Mouse (Mus musculus): ENCODE data around the gene Lrig2.

Lrig2 gene

GRCm38 (mm10) chr3:104510771-104511429 is 818 bp downstream of the Lrig2 start:
- DNase-seq (ENCODE audit: low spot score in 2 of 2): no peak

DNA sequence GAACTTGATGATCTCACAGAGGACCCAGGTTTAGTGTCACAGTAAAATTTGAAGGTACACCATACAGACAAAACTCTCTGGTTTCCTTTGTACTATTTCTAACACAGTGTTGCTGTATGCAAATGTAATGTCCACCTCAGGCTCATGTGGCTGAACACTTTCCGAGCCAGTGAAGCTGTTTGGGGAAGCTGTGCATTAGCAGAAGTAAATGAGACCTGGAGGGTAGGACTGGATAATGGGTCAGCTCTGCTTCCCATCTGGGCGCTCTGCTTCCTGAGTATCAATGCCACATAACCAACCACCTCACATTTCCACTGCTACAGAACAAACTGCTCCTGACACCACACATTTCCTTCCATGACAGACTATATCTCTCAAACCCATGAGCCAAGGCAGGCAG is 10.1 kb downstream of the Lrig2 start:
- DNase-seq (ENCODE audit: low spot score in 2 of 2): no peak

DNA sequence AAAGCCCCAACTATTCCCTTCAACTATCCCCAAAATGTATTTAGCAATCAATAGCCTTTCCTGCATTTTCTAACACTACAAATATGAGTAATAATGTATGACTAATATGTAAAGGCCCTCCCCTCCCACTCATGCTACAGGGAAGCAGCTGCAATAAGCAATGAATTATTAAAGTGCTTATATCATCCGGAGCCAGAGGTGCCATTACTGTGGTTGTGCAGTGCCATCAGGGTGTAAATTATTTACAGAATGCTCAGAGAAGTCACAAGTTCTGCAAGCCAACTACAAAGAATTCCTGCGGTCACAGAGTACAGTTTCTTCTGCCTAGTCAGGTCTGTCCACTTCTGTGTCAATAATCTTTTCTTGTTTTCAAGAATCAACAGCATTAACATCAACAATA is 10.8 kb downstream of the Lrig2 start:
- DNase-seq (ENCODE audit: low spot score in 2 of 2): no peak

DNA sequence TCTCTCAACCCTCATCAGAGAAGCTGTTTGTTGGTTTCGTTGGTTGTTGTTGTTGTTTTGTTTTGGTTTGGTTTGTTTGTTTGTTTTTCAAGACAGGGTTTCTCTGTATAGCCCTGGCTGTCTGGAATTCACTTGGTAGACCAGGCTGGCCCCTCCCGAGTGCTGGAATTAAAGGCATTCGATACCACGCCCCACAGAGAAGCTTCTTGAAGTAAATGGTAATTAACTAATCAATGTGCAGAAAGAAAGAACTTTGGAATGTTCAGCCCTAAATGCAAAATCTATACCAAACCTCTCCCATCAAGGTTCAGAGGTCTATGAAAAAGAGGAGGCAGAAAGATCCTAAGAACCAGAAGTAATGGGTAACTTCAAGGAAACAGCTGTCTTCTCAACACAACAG is 15.5 kb downstream of the Lrig2 start:
- no peak for DNase-seq (ENCODE audit: low spot score in 2 of 2)

- DNase-seq (ENCODE audit: low spot score in 2 of 2): no peak
Observed at GRCm38 (mm10) chr3:104480946-104481719, 30.6 kb downstream of the Lrig2 start.

GRCm38 (mm10) chr3:104478056-104478455 is 33.7 kb downstream of the Lrig2 start:
- no peak for DNase-seq (ENCODE audit: low spot score in 2 of 2)

DNA sequence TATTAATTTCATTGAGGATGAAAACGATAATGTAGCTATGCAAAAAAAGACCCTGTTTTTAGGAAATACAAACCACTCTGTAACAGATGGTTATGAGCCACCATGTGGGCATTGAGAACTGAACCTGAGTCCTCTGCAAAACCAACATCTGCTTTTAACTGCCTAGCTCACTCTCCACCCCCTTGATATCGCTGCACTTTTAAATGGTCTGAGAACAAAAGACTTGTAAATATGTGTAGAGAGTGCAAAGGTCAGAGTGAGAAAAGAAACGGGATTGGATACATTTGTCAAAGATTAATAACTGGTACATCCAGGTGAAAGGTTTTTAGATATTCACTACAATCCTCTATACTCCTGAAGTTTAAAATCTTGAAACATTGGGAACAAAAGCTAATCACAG is 42.3 kb downstream of the Lrig2 start:
- DNase-seq (ENCODE audit: low spot score in 2 of 2): no peak

DNA sequence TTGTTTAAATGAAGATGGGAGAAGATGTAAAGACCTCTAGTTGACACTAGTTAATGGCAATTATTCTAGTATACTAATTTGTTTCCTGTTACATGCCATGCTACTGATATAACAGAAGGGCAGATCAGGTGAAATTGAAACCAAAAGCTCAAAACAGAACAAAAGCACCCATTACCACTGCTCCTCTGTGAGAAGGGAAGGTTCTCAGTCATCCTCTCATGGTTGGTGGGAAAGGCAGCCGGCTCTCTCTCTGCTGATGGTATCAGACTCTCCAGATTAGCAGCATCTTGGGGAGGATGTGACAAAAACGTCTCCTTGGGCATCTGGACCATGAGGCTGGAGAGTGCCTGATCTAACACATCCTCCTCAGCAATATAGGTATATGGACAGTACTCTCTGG is 50.5 kb downstream of the Lrig2 start:
- no peak for DNase-seq (ENCODE audit: low spot score in 2 of 2)

DNA sequence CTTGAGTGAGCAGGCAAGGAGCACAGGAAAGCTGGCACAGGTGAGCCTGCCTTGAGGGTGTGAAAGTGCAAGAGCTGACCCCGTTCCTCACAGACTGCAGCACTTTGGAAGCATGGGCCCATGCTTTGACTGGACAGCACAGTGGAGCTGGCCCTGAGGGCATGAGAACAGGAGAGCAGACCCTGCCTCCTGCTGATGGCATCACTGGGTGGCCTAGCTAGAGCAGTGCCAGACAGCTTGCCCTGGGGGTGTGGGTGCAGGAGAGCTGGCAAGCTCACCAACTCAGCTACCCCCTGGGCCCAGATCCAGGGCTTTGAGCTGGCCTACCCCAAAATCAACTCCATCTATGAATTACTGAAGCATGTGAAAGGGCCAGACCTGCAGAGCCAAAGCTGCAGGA is 53.1 kb downstream of the Lrig2 start:
- no peak for DNase-seq (ENCODE audit: low spot score in 2 of 2)

- no peak for DNase-seq (ENCODE audit: low spot score in 2 of 2)
Observed at GRCm38 (mm10) chr3:104455506-104456275, 56.0 kb downstream of the Lrig2 start.

GRCm38 (mm10) chr3:104447240-104447639 is 64.5 kb downstream of the Lrig2 start:
- DNase-seq (ENCODE audit: low spot score in 2 of 2): no peak

DNA sequence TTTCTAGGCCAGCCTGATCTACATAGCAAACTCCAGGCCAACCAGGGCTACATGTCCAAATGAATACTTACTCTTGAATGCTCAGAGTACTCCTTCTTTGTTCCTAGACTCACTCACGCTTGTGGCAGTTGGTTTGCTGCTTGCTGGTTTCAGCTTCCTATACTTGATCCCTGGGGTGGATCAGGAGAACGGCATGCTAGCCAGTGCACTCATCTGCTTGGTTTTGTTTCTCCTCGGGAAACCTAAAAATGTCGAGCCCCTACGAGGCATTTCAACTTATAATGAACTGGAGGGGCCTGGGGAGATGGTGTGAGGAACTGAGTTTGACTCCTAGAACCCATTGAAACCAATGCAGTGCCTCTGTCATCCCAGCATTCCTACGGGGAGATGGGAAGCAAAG is 65.0 kb downstream of the Lrig2 start:
- no peak for DNase-seq (ENCODE audit: low spot score in 2 of 2)

GRCm38 (mm10) chr3:104445576-104445975 is 66.1 kb downstream of the Lrig2 start:
- no peak for DNase-seq (ENCODE audit: low spot score in 2 of 2)

GRCm38 (mm10) chr3:104444946-104445460 is 66.7 kb downstream of the Lrig2 start:
- DNase-seq (ENCODE audit: low spot score in 2 of 2): no peak

DNA sequence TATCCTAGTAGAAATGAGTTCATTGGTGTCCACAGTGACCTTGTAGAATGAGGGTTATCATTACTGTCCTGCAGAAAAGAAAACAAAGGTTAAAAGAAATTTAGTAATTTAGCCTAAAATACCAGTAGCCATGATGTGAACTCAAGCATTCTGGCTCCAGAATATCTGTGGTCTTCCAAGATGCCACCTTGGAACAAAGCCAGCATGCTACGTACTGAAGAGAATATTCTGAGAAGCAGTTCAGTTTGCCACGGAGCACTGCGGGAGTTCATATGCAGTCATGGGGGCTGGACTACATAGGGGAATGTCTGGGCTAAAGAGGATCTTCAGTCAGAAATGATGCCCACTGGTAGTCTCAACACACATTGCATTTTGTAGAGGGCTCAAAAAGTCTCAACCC is 67.6 kb downstream of the Lrig2 start:
- DNase-seq (ENCODE audit: low spot score in 2 of 2): no peak

GRCm38 (mm10) chr3:104442357-104442756 is 69.4 kb downstream of the Lrig2 start:
- no peak for DNase-seq (ENCODE audit: low spot score in 2 of 2)

DNA sequence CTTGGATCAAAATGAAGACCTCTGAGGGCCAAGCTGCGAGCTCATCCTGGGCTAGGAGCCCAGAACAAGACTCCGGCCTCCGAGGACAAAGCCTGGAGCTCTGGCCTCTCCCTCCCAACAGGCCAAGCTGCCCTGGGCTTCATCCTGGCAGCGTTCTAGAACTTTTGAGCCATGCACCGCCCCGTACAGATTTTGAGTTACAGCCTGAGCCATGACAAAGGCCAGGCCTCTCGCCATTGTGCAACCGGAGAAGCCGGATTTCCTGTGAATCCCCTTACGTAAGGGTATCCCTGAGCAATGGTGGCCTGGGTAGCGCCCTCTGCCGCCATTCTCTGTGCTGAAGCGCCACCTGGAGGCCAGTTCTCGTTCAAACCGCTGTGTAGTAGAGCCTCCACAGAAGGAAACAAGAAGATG is 69.8 kb downstream of the Lrig2 start:
- DNase-seq (ENCODE audit: low spot score in 2 of 2): peak; percentile 96

DNA sequence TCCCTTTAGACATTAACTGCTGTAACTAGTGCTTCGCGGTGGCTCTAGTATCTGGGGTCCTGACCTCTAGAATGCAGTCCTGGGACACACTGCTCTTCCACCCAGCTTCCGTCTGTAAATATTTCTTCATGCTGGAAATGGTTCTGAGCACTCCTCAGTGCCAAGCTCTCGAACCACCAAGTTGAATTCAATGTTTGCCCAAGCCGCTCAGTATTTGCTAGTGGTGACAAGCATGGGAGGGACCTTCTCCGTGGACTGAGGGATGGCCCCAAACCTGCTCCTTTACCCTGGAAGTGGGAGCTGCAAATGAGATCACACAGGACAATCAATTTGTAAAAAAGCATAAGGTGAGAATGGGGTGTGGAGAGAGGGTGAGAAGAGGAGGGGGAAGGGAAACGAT is 70.3 kb downstream of the Lrig2 start:
- no peak for DNase-seq (ENCODE audit: low spot score in 2 of 2)

- no peak for DNase-seq (ENCODE audit: low spot score in 2 of 2)
Observed at GRCm38 (mm10) chr3:104438777-104439176, 72.9 kb downstream of the Lrig2 start.

DNA sequence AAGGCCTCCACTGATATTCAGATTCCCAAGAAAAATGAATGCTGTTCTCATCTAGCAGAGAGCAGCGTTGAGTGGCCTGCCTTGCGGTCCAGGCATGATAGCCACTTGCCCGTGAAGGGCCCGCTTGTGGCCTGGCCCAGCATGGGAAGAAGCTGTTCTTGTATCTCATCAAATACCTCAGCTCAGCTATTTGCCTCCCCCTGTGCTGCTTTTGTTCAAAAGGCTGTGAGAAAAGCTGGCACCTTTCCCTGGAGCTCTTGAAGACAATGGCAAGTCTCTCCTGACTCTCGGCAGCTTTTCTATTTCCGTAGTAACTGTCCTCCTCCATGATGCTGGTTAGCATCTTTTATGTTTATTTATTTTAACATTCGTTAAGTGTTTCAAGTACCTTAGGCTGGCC is 74.1 kb downstream of the Lrig2 start:
- no peak for DNase-seq (ENCODE audit: low spot score in 2 of 2)

GRCm38 (mm10) chr3:104435947-104436346 is 75.8 kb downstream of the Lrig2 start:
- no peak for DNase-seq (ENCODE audit: low spot score in 2 of 2)

DNA sequence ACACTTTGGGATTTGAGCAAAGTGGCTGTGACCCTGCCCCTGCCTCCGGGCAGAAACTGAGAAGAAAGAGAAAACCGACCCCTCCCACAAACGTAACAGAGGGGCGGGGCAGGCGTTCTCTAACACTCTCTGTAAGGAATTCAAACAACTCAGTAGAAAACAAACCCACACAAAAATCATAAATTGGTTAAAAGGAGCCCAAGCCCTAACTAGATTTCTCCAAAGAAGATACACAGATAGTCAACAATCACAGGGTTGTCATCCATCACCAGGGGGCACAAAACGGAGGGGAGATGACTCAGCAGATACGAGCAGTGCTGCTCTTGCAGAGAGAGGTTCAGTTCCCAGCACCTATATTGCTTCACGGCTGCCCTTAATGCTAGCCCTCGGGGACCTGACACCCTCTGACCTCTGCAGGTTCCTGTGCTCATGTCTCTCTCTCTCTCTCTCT is 77.4 kb downstream of the Lrig2 start:
- no peak for DNase-seq (ENCODE audit: low spot score in 2 of 2)

Measured in frontal cortex, postnatal 25 days (tissue).